Mouse (Mus musculus) thymus, adult 2 months (tissue): ENCODE measurements at regions not wholly inside any gene's neighbourhood (a gene's known extent, or its start where the extent isn't known, plus 50 kb on each side); places are given as distances from the start of the nearest gene placed in this dataset.

Experiments used
- DNase-seq: peaks from one replicate; pipeline ENCODE4 v3.0.0; 2021
- H3K27ac ChIP-seq: fragments of 200-500 bp; 2 replicates; pipeline ENCODE4 v1.5.1; 2012; ENCODE audit warnings: low read length, control low read depth; ENCODE audit not compliant: control insufficient read depth, insufficient read depth
- H3K27me3 ChIP-seq: fragments of 200-500 bp; 2 replicates; pipeline ENCODE4 v1.6.1; 2012; ENCODE audit warnings: mild to moderate bottlenecking, low read length, moderate library complexity, mixed read lengths; ENCODE audit not compliant: control insufficient read depth, insufficient read depth
- H3K36me3 ChIP-seq: fragments of 200-500 bp; 2 replicates; pipeline ENCODE4 v1.6.1; 2012; ENCODE audit warnings: mild to moderate bottlenecking, low read length, moderate library complexity; ENCODE audit not compliant: control insufficient read depth, insufficient read depth
- H3K4me1 ChIP-seq: fragments of 200-500 bp; replicated peaks from 2 replicates; pipeline ENCODE4 v1.6.1; 2012; ENCODE audit warnings: low read length; ENCODE audit not compliant: control insufficient read depth, insufficient read depth
- H3K4me3 ChIP-seq: fragments of 200-500 bp; 2 replicates; pipeline ENCODE4 v1.5.1; 2012; ENCODE audit warnings: mild to moderate bottlenecking, low read length, control low read depth, moderate library complexity; ENCODE audit not compliant: control insufficient read depth, insufficient read depth
- CTCF ChIP-seq: fragments of 200-500 bp; IDR thresholded peaks from 2 replicates; pipeline ENCODE4 v1.5.1; 2012; ENCODE audit warnings: mild to moderate bottlenecking, control low read depth, low read length, moderate library complexity, borderline replicate concordance; ENCODE audit not compliant: control insufficient read depth, poor library complexity, insufficient read depth; ENCODE audit errors: extremely low read depth
- POLR2A ChIP-seq: fragments of 200-500 bp; IDR thresholded peaks from 2 replicates; pipeline ENCODE4 v1.6.1; 2012; ENCODE audit warnings: mild to moderate bottlenecking, low read length, control low read depth, moderate library complexity; ENCODE audit not compliant: control insufficient read depth, poor library complexity, insufficient read depth; ENCODE audit errors: extremely low read depth
- WGBS: fragments of 180-500 bp; shearing (Covaris S2); methylation state at CpG from one replicate; pipeline ENCODE4 v1.1.7; 2018; 5-methylcytosine and 5-hydroxymethylcytosine counted together

GRCm38 (mm10) chr14:48888954-48889353 lies 176.9 kb upstream of the Ap5m1 start:
- no peak for DNase-seq
- Histone ChIP-seq H3K36me3 (no peaks in the 10 kb centered on the region), H3K27ac (no peak overlapping the region), H3K4me3 (no peak overlapping the region), H3K4me1 (no peaks in the 10 kb centered on the region), H3K27me3 (no peaks in the 10 kb centered on the region)
- 26% methylated on average over 13 of the region's 13 CpGs for WGBS
- TF ChIP-seq POLR2A (no peak), CTCF (no peak)

DNA sequence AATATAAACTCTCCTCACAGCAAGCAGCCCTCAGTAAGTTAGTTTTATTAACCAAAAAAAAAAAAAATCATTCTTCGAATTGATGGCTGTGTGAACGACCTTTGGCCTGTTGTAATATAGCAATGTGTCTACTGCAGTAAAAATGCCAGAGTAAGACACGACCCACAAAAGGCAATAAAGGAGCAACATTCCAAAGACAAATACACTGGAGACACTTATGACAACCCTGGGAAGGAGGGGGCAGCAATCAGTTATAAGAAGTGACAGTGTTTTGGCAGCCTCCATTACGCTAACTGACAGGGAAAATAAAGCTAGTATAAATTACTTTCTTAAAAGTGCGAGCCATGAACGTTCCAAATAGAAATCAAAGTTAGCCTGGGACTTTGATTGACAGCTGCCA lies 185.9 kb upstream of the Ap5m1 start:
- H3K4me1 ChIP-seq, result no peaks in the 10 kb centered on the region
- no peak overlapping the region for H3K4me3 ChIP-seq
- no peak overlapping the region for H3K27ac ChIP-seq
- TF ChIP-seq POLR2A (no peak), CTCF (no peak)
- H3K36me3 ChIP-seq, result no peaks in the 10 kb centered on the region
- 76% methylated on average over 6 of the region's 6 CpGs for WGBS
- DNase-seq, result no peak
- no peaks in the 10 kb centered on the region for H3K27me3 ChIP-seq

- Histone ChIP-seq H3K4me1 (no peaks in the 10 kb centered on the region), H3K36me3 (no peaks in the 10 kb centered on the region), H3K27ac (no peak overlapping the region), H3K4me3 (no peak overlapping the region), H3K27me3 (no peaks in the 10 kb centered on the region)
- 94% methylated on average over 12 of the region's 12 CpGs for WGBS
- TF ChIP-seq CTCF (no peak), POLR2A (no peak)
- DNase-seq, result no peak
These were observed 187.8 kb upstream of the Ap5m1 start for GRCm38 (mm10) chr14:48877998-48878657.

- 95% methylated on average over 3 of the region's 3 CpGs for WGBS
- Histone ChIP-seq H3K36me3 (no peaks in the 10 kb centered on the region), H3K27ac (no peak overlapping the region), H3K27me3 (no peaks in the 10 kb centered on the region), H3K4me1 (no peaks in the 10 kb centered on the region), H3K4me3 (no peak overlapping the region)
- TF ChIP-seq CTCF, result no peak
- TF ChIP-seq POLR2A, result no peak
- DNase-seq, result no peak
These were observed 194.6 kb upstream of the Ap5m1 start for GRCm38 (mm10) chr14:48871313-48871712.

DNA sequence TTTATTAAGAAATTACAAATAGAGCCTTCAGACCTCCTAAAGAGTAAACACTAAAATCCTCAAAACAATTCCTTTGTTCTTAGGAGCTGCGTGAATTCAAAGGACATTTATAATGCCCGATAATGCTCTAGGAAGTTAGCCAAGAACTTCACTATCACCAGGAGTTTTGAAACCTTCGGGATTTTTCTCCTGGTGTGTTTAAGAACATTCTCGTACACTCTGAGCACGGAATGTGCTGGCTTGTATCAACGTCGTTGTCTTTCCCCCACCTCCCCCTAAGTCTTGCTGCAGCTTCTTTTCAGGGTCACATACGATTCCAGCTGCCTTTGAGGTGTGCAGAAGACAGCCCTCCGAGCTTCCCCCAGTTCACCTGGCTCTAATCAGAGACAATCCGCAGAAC lies 195.9 kb upstream of the Ap5m1 start:
- TF ChIP-seq POLR2A (no peak), CTCF (no peak)
- Histone ChIP-seq H3K4me1 (no peaks in the 10 kb centered on the region), H3K27ac (no peak overlapping the region), H3K36me3 (no peaks in the 10 kb centered on the region), H3K4me3 (no peak overlapping the region), H3K27me3 (no peaks in the 10 kb centered on the region)
- WGBS, result 89% methylated on average over 10 of the region's 10 CpGs
- no peak for DNase-seq

DNA sequence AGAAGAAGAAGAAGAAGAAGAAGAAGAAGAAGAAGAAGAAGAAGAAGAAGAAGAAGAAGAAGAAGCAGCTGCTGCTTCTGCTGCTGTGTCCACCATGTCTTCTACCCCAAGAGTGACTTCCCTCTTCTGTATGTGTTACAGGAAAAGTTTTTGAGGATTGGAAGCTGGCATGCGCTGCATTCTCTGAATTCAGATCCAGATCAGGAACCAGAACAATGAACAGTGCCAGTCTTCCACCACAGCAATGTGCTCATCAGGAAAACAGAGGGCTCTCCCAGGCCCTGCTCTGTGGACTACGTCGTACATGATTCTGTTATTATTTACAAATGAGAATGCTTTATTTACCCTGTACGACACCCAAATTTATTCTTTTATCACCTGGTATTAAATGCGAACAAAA lies 181.8 kb upstream of the Otx2 start:
- no peaks in the 10 kb centered on the region for H3K4me1 ChIP-seq
- 91% methylated on average over 5 of the region's 5 CpGs for WGBS
- H3K4me3 ChIP-seq, result no peak overlapping the region
- TF ChIP-seq POLR2A (no peak), CTCF (no peak)
- H3K36me3 ChIP-seq, result no peaks in the 10 kb centered on the region
- no peak for DNase-seq
- H3K27ac ChIP-seq, result no peak overlapping the region
- no peaks in the 10 kb centered on the region for H3K27me3 ChIP-seq

DNA sequence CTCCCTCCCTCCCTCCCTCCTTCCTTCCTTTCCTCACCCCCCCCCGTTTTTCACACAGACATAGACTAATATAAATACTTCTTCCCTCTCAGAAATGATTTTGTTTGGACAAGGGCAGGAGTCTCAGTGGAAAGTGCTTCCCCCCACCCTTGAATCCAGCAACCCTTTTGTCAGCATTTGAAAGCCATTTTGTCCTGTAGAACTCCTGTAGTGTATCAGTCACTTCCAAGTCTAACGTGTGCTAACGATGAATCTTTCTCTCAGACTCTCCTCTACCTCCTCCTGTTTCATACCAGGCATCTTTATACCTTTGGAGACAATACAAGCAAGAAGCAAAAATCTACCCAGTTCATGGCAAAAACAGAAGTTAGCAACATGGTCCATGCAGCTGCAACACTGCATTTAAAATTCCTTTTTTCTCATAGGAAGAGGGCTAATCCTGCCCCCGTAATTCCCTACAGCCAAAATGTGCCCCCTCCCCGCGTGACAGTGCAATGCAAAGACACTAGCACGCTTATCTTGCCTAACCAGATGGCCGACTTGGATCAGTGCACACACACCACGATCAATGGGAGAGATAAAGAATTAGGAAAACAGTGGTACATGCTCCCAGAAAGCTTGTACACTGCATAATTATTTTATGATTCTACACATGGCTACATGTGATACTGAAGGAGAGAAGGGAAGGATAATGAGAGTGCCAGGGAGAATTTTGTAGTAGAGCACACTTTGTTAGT lies 180.7 kb upstream of the Otx2 start:
- Histone ChIP-seq H3K36me3 (no peaks in the 10 kb centered on the region), H3K27me3 (no peaks in the 10 kb centered on the region), H3K4me1 (no peaks in the 10 kb centered on the region), H3K27ac (no peak overlapping the region), H3K4me3 (no peak overlapping the region)
- WGBS, result 73% methylated on average over 9 of the region's 9 CpGs
- TF ChIP-seq POLR2A (no peak), CTCF (no peak)
- DNase-seq, result no peak
